Comparison of ENCODE assay signal across 12 mouse cellular contexts in genomic region chr6:148467170-148467921, GRCm38 (mm10). TPM values are rescaled to one million over a fixed set of nuclear protein-coding genes. Genes with fewer than 3 reads are reported as not detected.
A peak's percentile ranks its signal among the peaks of the same experiment; 100 is the strongest.
DNase-seq lines count a peak whose midpoint lies in the region; ATAC-seq lines count a peak whose summit lies in the region.
"Had no signal": no experiment of that assay in that cellular context is flagged by ENCODE, and none has a peak within 500 bp of the region (broad histone marks: within the 10 kb centered on the region; RNA-seq: fewer than 3 reads in every experiment).

No protein-coding gene starts in this region.

- H3K9ac ChIP-seq in midbrain, embryonic 15.5 days = no peak overlapping the region
- no peak overlapping the region for H3K9ac ChIP-seq in forebrain, embryonic 15.5 days (replicated peaks)

- 0 out of 2 replicates have a peak, but pooled peaks have one; percentile 56 for ATAC-seq in midbrain, embryonic 15.5 days (replicated peaks)
- ATAC-seq in forebrain, embryonic 15.5 days (replicated peaks) = no peak
- ATAC-seq: intestine, postnatal 0 days had no signal

- DNase-seq in embryo, embryonic 10 days (ENCODE audit: low spot score) = peak; percentile 15
- DNase-seq in embryo, embryonic 9.5 days (ENCODE audit: extremely low spot score) = no peak
- no peak for DNase-seq in midbrain, embryonic 10.5 days (ENCODE audit: low spot score)
- peak; percentile 19 for DNase-seq in kidney, postnatal 10 days
- no peak for DNase-seq in T-cell, adult 2 months (ENCODE audit: low spot score)
- no peak for DNase-seq in right cerebral cortex, postnatal 4 days
- DNase-seq: cerebellum, adult 9-11 months had no signal

- H3K9me3 ChIP-seq in midbrain, embryonic 15.5 days = no peaks in the 10 kb centered on the region
- no peaks in the 10 kb centered on the region for H3K9me3 ChIP-seq in midbrain, embryonic 10.5 days (replicated peaks)
- no peaks in the 10 kb centered on the region for H3K9me3 ChIP-seq in forebrain, embryonic 15.5 days

- no peak overlapping the region for H3K4me3 ChIP-seq in midbrain, embryonic 15.5 days
- no peak overlapping the region for H3K4me3 ChIP-seq in midbrain, embryonic 10.5 days
- H3K4me3 ChIP-seq in forebrain, embryonic 15.5 days = no peak overlapping the region

- H3K4me1 ChIP-seq in midbrain, embryonic 15.5 days = no peaks in the 10 kb centered on the region
- no peaks in the 10 kb centered on the region for H3K4me1 ChIP-seq in midbrain, embryonic 10.5 days
- no peaks in the 10 kb centered on the region for H3K4me1 ChIP-seq in forebrain, embryonic 15.5 days

- H3K4me2 ChIP-seq in midbrain, embryonic 15.5 days = no peak overlapping the region
- no peak overlapping the region for H3K4me2 ChIP-seq in forebrain, embryonic 15.5 days (replicated peaks)
- H3K4me2 ChIP-seq: liver, embryonic 11.5 days had no signal

- no peaks in the 10 kb centered on the region for H3K27me3 ChIP-seq in midbrain, embryonic 15.5 days (replicated peaks)
- no peaks in the 10 kb centered on the region for H3K27me3 ChIP-seq in midbrain, embryonic 10.5 days (ENCODE audit: low read depth, poor library complexity, severe bottlenecking)
- no peaks in the 10 kb centered on the region for H3K27me3 ChIP-seq in forebrain, embryonic 15.5 days

- WGBS in midbrain, embryonic 15.5 days = 36% methylated on average over 3 of the region's 3 CpGs
- WGBS in midbrain, embryonic 10.5 days = 59% methylated on average over 2 of the region's 3 CpGs
- WGBS in forebrain, embryonic 15.5 days = 37% methylated on average over 3 of the region's 3 CpGs

- H3K36me3 ChIP-seq in midbrain, embryonic 15.5 days (replicated peaks) = no peaks in the 10 kb centered on the region
- no peaks in the 10 kb centered on the region for H3K36me3 ChIP-seq in midbrain, embryonic 10.5 days
- H3K36me3 ChIP-seq in forebrain, embryonic 15.5 days = no peaks in the 10 kb centered on the region

- H3K27ac ChIP-seq in midbrain, embryonic 15.5 days = no peak overlapping the region
- H3K27ac ChIP-seq in midbrain, embryonic 10.5 days (replicated peaks) = no peak overlapping the region
- no peak overlapping the region for H3K27ac ChIP-seq in forebrain, embryonic 15.5 days (replicated peaks)

RNA-seq across cellular contexts. Expression of gene Tmtc1, which starts 23.2 kb away (rescaled TPM):
- 2.1 and 2.3 TPM in 2 replicates for polyA plus RNA-seq in midbrain, embryonic 15.5 days (2015; fragmentation: Nextera tagmentation; extraction: Ambion mirVana)
- polyA plus RNA-seq in midbrain, embryonic 10.5 days (2016; fragmentation: Nextera tagmentation; extraction: Ambion mirVana) = 0.57 and 0.67 TPM in 2 replicates
- 2.6 TPM in 2 replicates for polyA plus RNA-seq in forebrain, embryonic 15.5 days (2015; fragmentation: Nextera tagmentation; extraction: Ambion mirVana)
- polyA plus RNA-seq: C2C12 had no signal

Comparison
In these comparisons a context has a peak if more than half of its experiments do, and no peak if none do; other contexts are left out.
1. DNase-seq: peak in embryo, embryonic 10 days (single experiment) and kidney, postnatal 10 days (single experiment); none in embryo, embryonic 9.5 days (single experiment), midbrain, embryonic 10.5 days (single experiment), T-cell, adult 2 months (single experiment) and right cerebral cortex, postnatal 4 days (single experiment).